Mouse (Mus musculus): ENCODE results near the gene Cobl. TPM values are rescaled to one million over a fixed set of nuclear protein-coding genes. Genes with fewer than 3 reads are reported as not detected.

Gene Cobl
- total RNA-seq, 1 experiment, result 36.5 TPM

DNA sequence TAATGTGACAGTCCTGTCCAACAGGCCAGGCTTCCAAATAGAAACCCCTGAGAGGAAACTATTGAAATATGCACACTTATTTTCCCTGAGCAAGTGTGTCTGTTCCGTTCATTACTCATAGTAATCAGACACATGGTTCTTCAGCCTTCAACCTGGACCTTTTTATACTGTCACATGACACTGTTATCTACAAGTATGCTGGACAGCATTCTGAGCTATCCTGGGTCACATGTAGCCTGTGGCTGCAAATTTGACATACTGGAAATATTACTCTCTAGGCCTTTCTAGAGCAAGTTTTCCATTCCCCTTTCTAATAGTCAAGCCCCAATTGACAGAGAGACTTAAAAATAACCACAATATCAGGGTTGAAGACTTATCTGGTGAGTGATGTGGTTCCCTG, 247.9 kb downstream of the Cobl start:
- H3K9ac ChIP-seq (ENCODE audit: insufficient read depth, low read depth, low read length, poor library complexity, severe bottlenecking), result no peak overlapping the region
- TF ChIP-seq ZNF384 (IDR thresholded peaks at IDR 0.05; ENCODE audit: low read depth, low read length), result no peak
- no peak for TF ChIP-seq HCFC1 (IDR thresholded peaks at IDR 0.05; ENCODE audit: borderline replicate concordance, insufficient read depth, low read length)
- no peak for TF ChIP-seq ZC3H11A (IDR thresholded peaks at IDR 0.05; ENCODE audit: borderline replicate concordance, low read depth, low read length)
- TF ChIP-seq CHD2 (IDR thresholded peaks at IDR 0.05; ENCODE audit: low read depth, low read length), result no peak
- TF ChIP-seq MAFK (IDR thresholded peaks at IDR 0.05; ENCODE audit: insufficient read depth, low read depth, low read length), result no peak
- H3K4me3 ChIP-seq (ENCODE audit: insufficient read depth in 1 of 2, low read depth in 1 of 2, low read length in 2 of 2, poor library complexity in 1 of 2, severe bottlenecking in 1 of 2), result no peak overlapping the region
- no peaks in the 10 kb centered on the region for H3K9me3 ChIP-seq (ENCODE audit: control insufficient read depth, insufficient read depth, low read depth, low read length)
- H3K27ac ChIP-seq (ENCODE audit: insufficient read depth, low read depth, low read length, poor library complexity, severe bottlenecking), result no peak overlapping the region
- no peaks in the 10 kb centered on the region for H3K36me3 ChIP-seq (ENCODE audit: control insufficient read depth, insufficient read depth, low read length, poor library complexity, severe bottlenecking)
- H3K4me1 ChIP-seq (ENCODE audit: control insufficient read depth in 2 of 2, insufficient read depth in 2 of 2, low read length in 2 of 2, poor library complexity in 1 of 2), result no peaks in the 10 kb centered on the region
- DNase-seq (ENCODE audit: low read depth, low spot score), result no peak
- in situ Hi-C loops (cut with MboI; ENCODE audit: low sequenced_read_pairs in 2 of 2, unreplicated experiment in 2 of 2), result no loop called here

DNA sequence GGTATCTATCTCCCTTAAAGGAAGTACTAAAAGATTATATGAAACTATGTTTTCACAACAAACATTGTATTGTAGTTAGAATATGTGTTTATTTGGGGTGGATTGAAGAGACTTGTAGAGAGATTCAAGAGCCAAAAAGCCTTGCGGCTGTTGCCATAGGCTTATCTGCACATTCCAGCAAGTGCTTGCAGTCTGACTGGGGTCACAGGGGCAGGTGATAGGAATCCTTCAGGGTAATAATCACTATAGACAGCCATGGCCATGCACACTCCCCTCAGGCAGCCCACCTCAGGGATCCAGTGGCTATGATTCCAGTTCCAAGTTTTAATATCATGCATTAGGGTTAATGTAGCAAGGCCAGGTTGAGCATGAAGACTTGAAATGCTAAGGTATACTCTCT, 249.2 kb downstream of the Cobl start:
- Histone ChIP-seq H3K36me3 (ENCODE audit: control insufficient read depth, insufficient read depth, low read length, poor library complexity, severe bottlenecking) (no peaks in the 10 kb centered on the region), H3K9ac (ENCODE audit: insufficient read depth, low read depth, low read length, poor library complexity, severe bottlenecking) (no peak overlapping the region), H3K4me1 (ENCODE audit: control insufficient read depth in 2 of 2, insufficient read depth in 2 of 2, low read length in 2 of 2, poor library complexity in 1 of 2) (no peaks in the 10 kb centered on the region), H3K9me3 (ENCODE audit: control insufficient read depth, insufficient read depth, low read depth, low read length) (no peaks in the 10 kb centered on the region), H3K27ac (ENCODE audit: insufficient read depth, low read depth, low read length, poor library complexity, severe bottlenecking) (no peak overlapping the region), H3K4me3 (ENCODE audit: insufficient read depth in 1 of 2, low read depth in 1 of 2, low read length in 2 of 2, poor library complexity in 1 of 2, severe bottlenecking in 1 of 2) (no peak overlapping the region)
- TF ChIP-seq ZNF384 (IDR thresholded peaks at IDR 0.05; ENCODE audit: low read depth, low read length) (no peak), HCFC1 (IDR thresholded peaks at IDR 0.05; ENCODE audit: borderline replicate concordance, insufficient read depth, low read length) (no peak), MAFK (IDR thresholded peaks at IDR 0.05; ENCODE audit: insufficient read depth, low read depth, low read length) (no peak), CHD2 (IDR thresholded peaks at IDR 0.05; ENCODE audit: low read depth, low read length) (no peak)
- DNase-seq (ENCODE audit: low read depth, low spot score), result no peak
- in situ Hi-C loops (cut with MboI; ENCODE audit: low sequenced_read_pairs in 2 of 2, unreplicated experiment in 2 of 2), result no loop called here

GRCm38 (mm10) chr11:12208574-12208973, 256.2 kb downstream of the Cobl start:
- no peak for DNase-seq (ENCODE audit: low read depth, low spot score)
- no peak overlapping the region for H3K4me3 ChIP-seq (ENCODE audit: insufficient read depth in 1 of 2, low read depth in 1 of 2, low read length in 2 of 2, poor library complexity in 1 of 2, severe bottlenecking in 1 of 2)
- no peaks in the 10 kb centered on the region for H3K4me1 ChIP-seq (ENCODE audit: control insufficient read depth in 2 of 2, insufficient read depth in 2 of 2, low read length in 2 of 2, poor library complexity in 1 of 2)
- in situ Hi-C loops (cut with MboI; ENCODE audit: low sequenced_read_pairs in 2 of 2, unreplicated experiment in 2 of 2), result no loop called here
- H3K9me3 ChIP-seq (ENCODE audit: control insufficient read depth, insufficient read depth, low read depth, low read length), result no peaks in the 10 kb centered on the region
- no peaks in the 10 kb centered on the region for H3K36me3 ChIP-seq (ENCODE audit: control insufficient read depth, insufficient read depth, low read length, poor library complexity, severe bottlenecking)
- H3K9ac ChIP-seq (ENCODE audit: insufficient read depth, low read depth, low read length, poor library complexity, severe bottlenecking), result no peak overlapping the region
- no peak overlapping the region for H3K27ac ChIP-seq (ENCODE audit: insufficient read depth, low read depth, low read length, poor library complexity, severe bottlenecking)
- no peak for TF ChIP-seq MAFK (IDR thresholded peaks at IDR 0.05; ENCODE audit: insufficient read depth, low read depth, low read length)
- no peak for TF ChIP-seq ZNF384 (IDR thresholded peaks at IDR 0.05; ENCODE audit: low read depth, low read length)
- TF ChIP-seq CHD2 (IDR thresholded peaks at IDR 0.05; ENCODE audit: low read depth, low read length), result no peak
- TF ChIP-seq ZC3H11A (IDR thresholded peaks at IDR 0.05; ENCODE audit: borderline replicate concordance, low read depth, low read length), result no peak
- no peak for TF ChIP-seq HCFC1 (IDR thresholded peaks at IDR 0.05; ENCODE audit: borderline replicate concordance, insufficient read depth, low read length)

DNA sequence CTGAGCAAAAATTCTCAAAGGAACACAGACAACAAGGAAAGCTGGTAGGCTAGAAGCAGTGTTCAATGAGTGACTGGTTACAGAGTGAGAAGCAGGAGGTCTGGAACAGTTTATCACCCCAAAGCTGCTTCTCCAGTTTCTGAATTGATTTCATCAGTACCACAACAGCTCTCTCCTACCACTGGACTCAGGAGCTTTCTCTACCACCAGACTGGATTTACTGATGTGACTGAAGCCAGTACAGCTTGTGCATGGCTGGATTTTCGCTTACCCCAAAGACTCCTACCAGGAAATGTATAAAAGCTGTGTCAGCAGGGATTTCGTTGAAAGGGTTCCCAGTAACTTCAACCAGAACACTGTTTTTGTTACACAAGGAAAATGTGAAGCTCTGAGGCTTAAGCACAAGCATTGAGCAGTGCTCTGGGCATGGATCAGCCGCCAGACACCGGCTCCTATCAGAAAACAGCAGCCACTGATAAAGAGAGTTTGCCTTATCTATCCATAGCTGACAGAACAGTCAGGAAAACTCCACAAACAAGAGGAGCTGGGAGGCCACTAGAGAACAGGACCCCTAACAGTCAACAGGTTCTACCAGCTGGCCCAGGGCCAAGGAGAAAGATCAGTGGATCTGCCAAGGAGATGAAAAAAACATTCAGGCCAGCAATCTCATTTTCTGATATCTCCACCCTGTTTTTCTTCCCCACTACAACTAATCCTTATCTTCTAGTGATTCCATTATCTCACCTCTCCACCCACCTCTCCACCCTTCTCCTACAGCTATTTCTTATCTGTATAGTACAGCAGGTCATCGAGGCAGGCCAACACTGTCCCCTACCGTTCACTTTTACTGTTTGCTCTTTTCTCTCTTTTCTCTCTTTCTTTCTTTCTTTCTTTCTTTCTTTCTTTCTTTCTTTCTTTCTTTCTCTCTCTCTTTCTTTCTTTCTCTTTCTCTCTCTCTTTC, 259.3 kb downstream of the Cobl start:
- Histone ChIP-seq H3K36me3 (ENCODE audit: control insufficient read depth, insufficient read depth, low read length, poor library complexity, severe bottlenecking) (no peaks in the 10 kb centered on the region), H3K4me3 (ENCODE audit: insufficient read depth in 1 of 2, low read depth in 1 of 2, low read length in 2 of 2, poor library complexity in 1 of 2, severe bottlenecking in 1 of 2) (no peak overlapping the region), H3K9me3 (ENCODE audit: control insufficient read depth, insufficient read depth, low read depth, low read length) (no peaks in the 10 kb centered on the region), H3K9ac (ENCODE audit: insufficient read depth, low read depth, low read length, poor library complexity, severe bottlenecking) (no peak overlapping the region), H3K27ac (ENCODE audit: insufficient read depth, low read depth, low read length, poor library complexity, severe bottlenecking) (no peak overlapping the region), H3K4me1 (ENCODE audit: control insufficient read depth in 2 of 2, insufficient read depth in 2 of 2, low read length in 2 of 2, poor library complexity in 1 of 2) (no peaks in the 10 kb centered on the region)
- in situ Hi-C loops (cut with MboI; ENCODE audit: low sequenced_read_pairs in 2 of 2, unreplicated experiment in 2 of 2), result no loop called here
- TF ChIP-seq HCFC1 (IDR thresholded peaks at IDR 0.05; ENCODE audit: borderline replicate concordance, insufficient read depth, low read length) (no peak), CHD2 (IDR thresholded peaks at IDR 0.05; ENCODE audit: low read depth, low read length) (no peak), MAFK (IDR thresholded peaks at IDR 0.05; ENCODE audit: insufficient read depth, low read depth, low read length) (no peak), ZNF384 (IDR thresholded peaks at IDR 0.05; ENCODE audit: low read depth, low read length) (no peak), ZC3H11A (IDR thresholded peaks at IDR 0.05; ENCODE audit: borderline replicate concordance, low read depth, low read length) (no peak)
- DNase-seq (ENCODE audit: low read depth, low spot score), result no peak
